Mouse (Mus musculus) olfactory bulb, adult 2 months (tissue): ENCODE measurements at regions not wholly inside any gene's neighbourhood (a gene's known extent, or its start where the extent isn't known, plus 50 kb on each side); places are given as distances from the start of the nearest gene placed in this dataset.

Source experiments
- CTCF ChIP-seq: fragments of 200-500 bp; IDR thresholded peaks from 2 replicates; pipeline ENCODE4 v1.5.1; 2012; ENCODE audit warnings: low read depth, mild to moderate bottlenecking, low read length, moderate library complexity; ENCODE audit not compliant: insufficient read depth
- POLR2A ChIP-seq: fragments of 200-500 bp; IDR thresholded peaks from 2 replicates; pipeline ENCODE4 v1.6.1; 2012; ENCODE audit warnings: mild to moderate bottlenecking, low read depth, low read length, moderate library complexity; ENCODE audit not compliant: insufficient read depth

DNA sequence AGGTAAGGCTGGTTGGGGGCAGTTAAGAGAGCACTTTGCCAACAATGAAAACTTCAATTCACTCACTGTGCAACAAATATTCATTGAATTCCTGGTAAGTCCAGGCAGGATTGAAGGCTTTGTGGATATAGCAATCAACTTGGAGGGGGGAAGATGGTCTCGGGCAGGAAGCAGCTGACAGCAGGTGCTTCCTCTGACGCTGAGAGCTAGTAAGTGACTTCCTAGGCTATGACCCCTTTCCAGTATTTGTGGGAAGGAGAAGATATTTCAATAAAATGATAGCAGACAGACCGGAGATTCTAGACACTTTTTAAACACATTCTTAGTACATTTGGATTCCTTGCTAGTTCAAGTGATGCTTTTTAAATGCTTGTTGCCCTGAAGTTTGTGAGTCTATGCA, 195.0 kb downstream of the Dusp6 start:
- TF ChIP-seq CTCF (no peak), POLR2A (no peak)
